Mouse (Mus musculus): Measurements from ENCODE around the gene Bloc1s6. TPM values are rescaled to one million over a fixed set of nuclear protein-coding genes. Genes with fewer than 3 reads are reported as not detected.

The Bloc1s6 gene
- polyA plus RNA-seq, 1 experiment from 2014 or later: 72.4 TPM

DNA sequence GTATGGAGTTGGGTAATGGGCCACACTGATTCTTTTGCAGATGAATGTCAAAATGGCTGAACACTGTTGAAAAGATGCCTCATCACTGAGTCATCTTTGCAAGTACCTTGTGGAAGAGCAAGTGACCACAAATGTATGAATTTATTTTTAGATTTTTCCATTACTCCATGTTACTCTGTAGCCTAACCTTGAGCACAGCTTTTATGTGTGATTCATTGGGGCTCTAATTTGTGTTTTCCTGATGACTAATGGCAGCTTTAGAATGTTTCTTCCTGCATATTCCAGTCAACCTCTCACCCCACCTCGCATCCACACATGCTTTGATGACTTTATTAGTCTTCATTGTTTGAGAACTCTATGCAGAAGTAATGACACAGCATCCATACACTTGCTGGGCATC lies 19.1 kb upstream of the Bloc1s6 start:
- DNase-seq (ENCODE audit: low spot score): no peak
- Histone ChIP-seq H3K27ac (no peak overlapping the region), H3K4me3 (no peak overlapping the region), H3K36me3 (no peaks in the 10 kb centered on the region), H3K4me1 (replicated peaks) (no peaks in the 10 kb centered on the region), H3K9me3 (no peaks in the 10 kb centered on the region), H3K27me3 (ENCODE audit: insufficient read depth, poor library complexity, severe bottlenecking) (no peaks in the 10 kb centered on the region)
- 73% methylated on average over 1 of the region's 1 CpGs for WGBS

DNA sequence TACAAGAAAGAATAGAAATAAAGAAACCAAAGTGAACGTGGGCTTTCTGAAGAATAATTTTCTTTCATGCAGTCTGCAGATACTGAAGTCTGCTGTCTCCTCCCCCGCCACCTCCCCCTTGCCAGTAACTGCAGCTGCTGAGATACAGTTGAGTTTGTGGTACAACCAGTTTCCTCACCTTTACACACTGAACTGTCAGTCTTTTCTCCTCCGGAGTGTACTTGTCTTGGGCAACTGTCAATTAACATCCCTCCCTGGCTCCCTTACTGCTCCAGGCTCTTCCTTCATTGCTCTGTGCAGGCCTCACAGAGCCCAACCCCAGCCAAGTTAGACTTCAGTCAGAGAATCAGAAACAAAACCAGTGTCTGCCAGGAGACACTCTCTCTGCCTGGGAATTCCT lies 17.7 kb upstream of the Bloc1s6 start:
- no peak for DNase-seq (ENCODE audit: low spot score)
- Histone ChIP-seq H3K4me3 (no peak overlapping the region), H3K27me3 (ENCODE audit: insufficient read depth, poor library complexity, severe bottlenecking) (no peaks in the 10 kb centered on the region), H3K27ac (no peak overlapping the region), H3K4me1 (replicated peaks) (no peaks in the 10 kb centered on the region), H3K36me3 (no peaks in the 10 kb centered on the region), H3K9me3 (no peaks in the 10 kb centered on the region)
- 82% methylated on average over 3 of the region's 3 CpGs for WGBS

- Histone ChIP-seq H3K4me1 (replicated peaks) (no peaks in the 10 kb centered on the region), H3K9me3 (no peaks in the 10 kb centered on the region), H3K27ac (no peak overlapping the region), H3K4me3 (no peak overlapping the region), H3K36me3 (no peaks in the 10 kb centered on the region), H3K27me3 (ENCODE audit: insufficient read depth, poor library complexity, severe bottlenecking) (peaks cover 3% of the 10 kb centered on the region; the same call in 1 of the 2 replicates)
- peak; percentile 22 for DNase-seq (ENCODE audit: low spot score)
- WGBS: 57% methylated on average over 10 of the region's 10 CpGs
Measured at GRCm38 (mm10) chr2:122725604-122726003, 12.7 kb upstream of the Bloc1s6 start.

GRCm38 (mm10) chr2:122731456-122731855 lies 6.8 kb upstream of the Bloc1s6 start:
- WGBS: 50% methylated on average over 2 of the region's 2 CpGs

GRCm38 (mm10) chr2:122739023-122739422 lies 720 bp downstream of the Bloc1s6 start:
- peaks cover 16% of the 10 kb centered on the region for H3K4me1 ChIP-seq (replicated peaks)
- peaks cover 11% of the 10 kb centered on the region; the same call in 1 of the 2 replicates for H3K36me3 ChIP-seq
- 40% methylated on average over 7 of the region's 7 CpGs for WGBS
- peaks cover 11% of the 10 kb centered on the region for H3K27me3 ChIP-seq (ENCODE audit: insufficient read depth, poor library complexity, severe bottlenecking)
- H3K9me3 ChIP-seq: no peaks in the 10 kb centered on the region
- peak overlapping the region; percentile 96 for H3K27ac ChIP-seq
- DNase-seq (ENCODE audit: low spot score): no peak
- peak overlapping the region; percentile 89 for H3K4me3 ChIP-seq

More at GRCm38 (mm10) chr2:122731456-122731855, 6.8 kb upstream of the Bloc1s6 start:
- DNase-seq (ENCODE audit: low spot score): no peak
- Histone ChIP-seq H3K9me3 (no peaks in the 10 kb centered on the region), H3K27ac (no peak overlapping the region), H3K4me3 (no peak overlapping the region), H3K4me1 (replicated peaks) (no peaks in the 10 kb centered on the region), H3K27me3 (ENCODE audit: insufficient read depth, poor library complexity, severe bottlenecking) (peaks cover 15% of the 10 kb centered on the region), H3K36me3 (no peaks in the 10 kb centered on the region)

- H3K27me3 ChIP-seq (ENCODE audit: insufficient read depth, poor library complexity, severe bottlenecking): no peaks in the 10 kb centered on the region
- H3K4me3 ChIP-seq: no peak overlapping the region
- H3K4me1 ChIP-seq (replicated peaks): no peaks in the 10 kb centered on the region
- H3K9me3 ChIP-seq: no peaks in the 10 kb centered on the region
- H3K27ac ChIP-seq: no peak overlapping the region
- DNase-seq (ENCODE audit: low spot score): no peak
- H3K36me3 ChIP-seq: peaks cover 63% of the 10 kb centered on the region
- 91% methylated on average over 9 of the region's 9 CpGs for WGBS
Measured at GRCm38 (mm10) chr2:122746461-122746860, 8.2 kb downstream of the Bloc1s6 start.

GRCm38 (mm10) chr2:122753739-122754343 lies 15.5 kb downstream of the Bloc1s6 start:
- Histone ChIP-seq H3K27me3 (ENCODE audit: insufficient read depth, poor library complexity, severe bottlenecking) (no peaks in the 10 kb centered on the region), H3K4me3 (no peak overlapping the region), H3K4me1 (replicated peaks) (no peaks in the 10 kb centered on the region), H3K27ac (no peak overlapping the region), H3K36me3 (peaks cover 6% of the 10 kb centered on the region; the same call in 1 of the 2 replicates), H3K9me3 (no peaks in the 10 kb centered on the region)
- peak; percentile 70 for DNase-seq (ENCODE audit: low spot score)
- 20% methylated on average over 7 of the region's 7 CpGs for WGBS

DNA sequence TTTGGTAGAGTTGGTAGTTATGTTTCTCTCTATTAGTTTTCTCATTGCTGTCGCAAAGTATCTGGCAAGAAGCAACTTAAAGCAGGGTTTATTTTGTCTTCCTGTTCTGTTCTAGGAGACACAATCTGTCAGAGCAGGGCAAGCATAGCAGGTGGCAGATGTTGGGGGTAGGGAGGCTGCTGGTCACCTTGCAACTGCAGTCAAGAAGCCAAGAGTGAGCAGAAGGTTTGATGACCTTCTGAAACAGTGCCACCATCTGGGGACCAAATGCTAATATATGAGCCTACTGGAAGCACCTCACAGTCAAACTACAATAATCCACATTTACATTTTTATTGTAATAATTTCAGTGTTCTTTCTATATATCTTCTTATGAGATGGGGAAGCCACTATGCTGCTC lies 21.5 kb downstream of the Bloc1s6 start:
- H3K27me3 ChIP-seq (ENCODE audit: insufficient read depth, poor library complexity, severe bottlenecking): peaks cover 23% of the 10 kb centered on the region
- no peak overlapping the region for H3K4me3 ChIP-seq
- H3K27ac ChIP-seq: no peak overlapping the region
- H3K36me3 ChIP-seq: no peaks in the 10 kb centered on the region
- WGBS: 88% methylated on average over 1 of the region's 1 CpGs
- H3K9me3 ChIP-seq: no peaks in the 10 kb centered on the region
- DNase-seq (ENCODE audit: low spot score): no peak
- no peaks in the 10 kb centered on the region for H3K4me1 ChIP-seq (replicated peaks)

GRCm38 (mm10) chr2:122762991-122763390 lies 24.7 kb downstream of the Bloc1s6 start:
- no peak overlapping the region for H3K4me3 ChIP-seq
- peaks cover 47% of the 10 kb centered on the region for H3K27me3 ChIP-seq (ENCODE audit: insufficient read depth, poor library complexity, severe bottlenecking)
- no peaks in the 10 kb centered on the region for H3K36me3 ChIP-seq
- H3K27ac ChIP-seq: no peak overlapping the region
- H3K9me3 ChIP-seq: no peaks in the 10 kb centered on the region
- WGBS: 74% methylated on average over 3 of the region's 3 CpGs
- no peak for DNase-seq (ENCODE audit: low spot score)
- peaks cover 9% of the 10 kb centered on the region for H3K4me1 ChIP-seq (replicated peaks)

- Histone ChIP-seq H3K4me1 (replicated peaks) (peaks cover 9% of the 10 kb centered on the region), H3K27me3 (ENCODE audit: insufficient read depth, poor library complexity, severe bottlenecking) (peaks cover 47% of the 10 kb centered on the region), H3K4me3 (peak overlapping the region; percentile 63; the same call in 1 of the 2 replicates), H3K27ac (no peak overlapping the region), H3K9me3 (no peaks in the 10 kb centered on the region), H3K36me3 (no peaks in the 10 kb centered on the region)
- no peak for DNase-seq (ENCODE audit: low spot score)
- WGBS: 52% methylated on average over 6 of the region's 6 CpGs
Measured at GRCm38 (mm10) chr2:122764526-122764925, 26.2 kb downstream of the Bloc1s6 start.

DNA sequence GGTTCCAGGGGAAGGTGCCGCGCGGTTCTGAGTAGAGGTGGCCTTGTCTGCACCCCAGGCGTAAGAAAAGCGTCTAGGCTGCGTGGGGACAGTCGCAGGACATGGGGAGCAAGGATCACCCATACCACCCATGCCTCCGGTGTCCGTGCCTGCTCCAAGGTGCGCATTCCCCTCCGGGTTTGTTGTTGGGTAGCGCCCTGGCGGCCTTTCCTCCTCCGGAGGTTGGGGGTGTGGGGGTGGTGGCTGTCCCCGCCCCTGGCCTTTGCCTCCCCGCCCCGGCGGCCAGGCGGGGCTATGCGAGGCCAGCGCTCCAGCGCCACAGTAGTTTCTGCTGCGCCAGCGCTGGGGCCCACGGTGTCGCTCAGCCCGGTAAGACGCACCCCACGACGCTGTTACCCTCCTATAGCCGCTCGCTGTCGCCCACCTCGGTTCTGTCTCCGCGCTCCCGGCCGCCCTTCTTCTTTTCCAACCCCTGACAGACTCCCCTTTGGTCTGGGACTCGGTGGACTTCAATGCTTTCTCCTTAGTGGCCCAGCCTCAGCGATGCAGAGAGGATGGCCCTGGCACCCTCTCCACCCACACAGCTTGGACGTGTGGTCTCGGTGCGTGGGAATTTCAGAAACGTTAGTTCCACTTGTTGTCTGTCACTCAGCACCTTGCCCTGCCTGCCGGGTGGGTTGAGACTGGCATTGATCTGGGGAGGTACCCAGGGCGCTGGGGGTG lies 26.9 kb downstream of the Bloc1s6 start, which contains the start of gene Sqor:
TSS of gene Sqor (plus strand) at position 167 of the 723 bp plus-strand sequence.
- Histone ChIP-seq H3K36me3 (no peaks in the 10 kb centered on the region), H3K9me3 (no peaks in the 10 kb centered on the region), H3K27ac (peak within 1 kb of the TSS; percentile 62), H3K4me1 (replicated peaks) (peaks cover 9% of the 10 kb centered on the region), H3K27me3 (ENCODE audit: insufficient read depth, poor library complexity, severe bottlenecking) (peaks cover 47% of the 10 kb centered on the region), H3K4me3 (peak within 1 kb of the TSS; percentile 63)
- under 1% methylated on average over 46 of the region's 46 CpGs for WGBS
- peak; percentile 52 for DNase-seq (ENCODE audit: low spot score)

GRCm38 (mm10) chr2:122765794-122766145 lies 27.5 kb downstream of the Bloc1s6 start:
- Histone ChIP-seq H3K4me3 (peak overlapping the region; percentile 63), H3K9me3 (no peaks in the 10 kb centered on the region), H3K36me3 (no peaks in the 10 kb centered on the region), H3K4me1 (replicated peaks) (peaks cover 9% of the 10 kb centered on the region), H3K27me3 (ENCODE audit: insufficient read depth, poor library complexity, severe bottlenecking) (peaks cover 47% of the 10 kb centered on the region), H3K27ac (no peak overlapping the region)
- 23% methylated on average over 3 of the region's 3 CpGs for WGBS
- no peak for DNase-seq (ENCODE audit: low spot score)

DNA sequence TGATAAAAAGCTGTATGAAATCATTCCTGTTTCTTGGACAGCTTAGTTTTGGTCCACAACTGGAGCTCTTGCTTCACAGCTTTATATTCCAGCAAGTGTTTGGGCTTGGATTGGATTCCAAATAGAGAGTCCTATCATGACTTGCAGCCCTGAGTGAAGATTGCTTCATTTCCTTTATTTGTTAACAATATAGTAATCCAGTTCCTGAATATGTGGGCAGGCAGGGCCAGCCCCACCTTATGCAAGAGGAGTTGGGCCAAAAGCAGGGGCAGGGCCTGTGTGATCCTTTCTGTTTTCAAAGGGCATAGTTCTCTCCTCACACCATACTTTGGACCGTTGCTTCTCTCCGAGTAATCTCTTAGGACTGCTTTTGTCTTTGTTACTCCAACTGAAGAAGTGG lies 32.7 kb downstream of the Bloc1s6 start:
- Histone ChIP-seq H3K4me3 (no peak overlapping the region), H3K4me1 (replicated peaks) (no peaks in the 10 kb centered on the region), H3K36me3 (no peaks in the 10 kb centered on the region), H3K9me3 (no peaks in the 10 kb centered on the region), H3K27me3 (ENCODE audit: insufficient read depth, poor library complexity, severe bottlenecking) (peaks cover 12% of the 10 kb centered on the region), H3K27ac (no peak overlapping the region)
- WGBS: 91% methylated on average over 2 of the region's 2 CpGs
- no peak for DNase-seq (ENCODE audit: low spot score)

Data from hindbrain, embryonic 10.5 days (tissue).